Mouse (Mus musculus): Measurements from ENCODE around the gene Slc6a17. TPM values are rescaled to one million over a fixed set of nuclear protein-coding genes. Genes with fewer than 3 reads are reported as not detected.

Slc6a17 gene
- polyA plus RNA-seq, 1 experiment from 2014 or later = 3.3 TPM

DNA sequence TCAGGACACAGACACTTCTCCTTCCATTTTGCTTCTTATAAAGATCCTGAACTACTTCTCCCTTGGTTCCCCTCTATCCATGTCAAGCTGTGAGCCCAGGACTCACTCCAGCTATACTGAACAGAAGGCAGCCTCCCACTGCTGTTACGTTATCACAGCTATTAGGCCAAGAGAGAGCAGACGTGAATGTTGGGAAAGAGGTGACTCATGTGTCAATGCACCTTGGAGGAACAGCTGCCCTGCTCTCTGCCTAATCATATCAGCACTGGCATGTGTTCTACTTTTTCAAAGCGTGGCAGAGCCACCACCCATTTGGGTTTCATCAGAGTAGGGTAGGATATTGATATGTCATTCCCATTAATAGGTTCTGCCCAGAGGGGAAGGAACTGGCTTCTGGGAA, 71.0 kb downstream of the Slc6a17 start:
- Histone ChIP-seq H3K9me3 (ENCODE audit: control insufficient read depth, low read length) (no peaks in the 10 kb centered on the region), H3K4me1 (replicated peaks; ENCODE audit: control insufficient read depth, insufficient read depth, low read length) (no peaks in the 10 kb centered on the region), H3K27ac (ENCODE audit: low read depth) (no peak overlapping the region), H3K9ac (ENCODE audit: low read length) (no peak overlapping the region), H3K36me3 (ENCODE audit: control insufficient read depth, insufficient read depth, low read length) (no peaks in the 10 kb centered on the region), H3K27me3 (replicated peaks; ENCODE audit: control insufficient read depth, insufficient read depth, low read length) (no peaks in the 10 kb centered on the region), H3K4me3 (ENCODE audit: low read depth, low read length) (no peak overlapping the region), H3K4me2 (ENCODE audit: low read length) (no peak overlapping the region)
- 65% methylated on average over 3 of the region's 3 CpGs for WGBS
- DNase-seq (ENCODE audit: low spot score) (no peak), ATAC-seq (replicated peaks; ENCODE audit: low FRiP score, low TSS enrichment, low read depth) (no peak)

DNA sequence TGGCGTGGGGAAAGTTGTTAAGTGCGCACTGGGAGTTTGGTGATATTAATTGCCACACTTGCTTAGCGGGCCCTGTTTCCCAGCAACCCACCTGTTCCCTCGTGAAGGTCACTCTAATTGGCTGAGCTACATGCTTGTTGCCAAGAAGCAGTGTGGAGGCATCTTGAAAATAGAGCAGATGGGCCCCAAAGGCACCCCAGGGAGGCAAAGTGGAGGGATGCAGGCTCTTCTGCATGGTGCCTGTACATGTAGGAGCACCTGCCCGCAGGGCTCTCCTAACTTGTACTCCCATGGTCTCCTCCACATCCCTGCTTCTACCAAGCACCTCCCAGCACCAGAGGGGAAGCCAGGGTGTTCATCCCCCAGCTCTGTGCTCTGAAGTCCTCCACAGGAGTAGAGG, 74.0 kb downstream of the Slc6a17 start:
- H3K4me3 ChIP-seq (ENCODE audit: low read depth, low read length) = no peak overlapping the region
- H3K4me2 ChIP-seq (ENCODE audit: low read length) = no peak overlapping the region
- DNase-seq (ENCODE audit: low spot score) (no peak), ATAC-seq (replicated peaks; ENCODE audit: low FRiP score, low TSS enrichment, low read depth) (no peak)
- H3K27ac ChIP-seq (ENCODE audit: low read depth) = no peak overlapping the region
- no peaks in the 10 kb centered on the region for H3K36me3 ChIP-seq (ENCODE audit: control insufficient read depth, insufficient read depth, low read length)
- no peaks in the 10 kb centered on the region for H3K27me3 ChIP-seq (replicated peaks; ENCODE audit: control insufficient read depth, insufficient read depth, low read length)
- no peak overlapping the region for H3K9ac ChIP-seq (ENCODE audit: low read length)
- H3K9me3 ChIP-seq (ENCODE audit: control insufficient read depth, low read length) = no peaks in the 10 kb centered on the region
- 80% methylated on average over 5 of the region's 5 CpGs for WGBS
- no peaks in the 10 kb centered on the region for H3K4me1 ChIP-seq (replicated peaks; ENCODE audit: control insufficient read depth, insufficient read depth, low read length)

DNA sequence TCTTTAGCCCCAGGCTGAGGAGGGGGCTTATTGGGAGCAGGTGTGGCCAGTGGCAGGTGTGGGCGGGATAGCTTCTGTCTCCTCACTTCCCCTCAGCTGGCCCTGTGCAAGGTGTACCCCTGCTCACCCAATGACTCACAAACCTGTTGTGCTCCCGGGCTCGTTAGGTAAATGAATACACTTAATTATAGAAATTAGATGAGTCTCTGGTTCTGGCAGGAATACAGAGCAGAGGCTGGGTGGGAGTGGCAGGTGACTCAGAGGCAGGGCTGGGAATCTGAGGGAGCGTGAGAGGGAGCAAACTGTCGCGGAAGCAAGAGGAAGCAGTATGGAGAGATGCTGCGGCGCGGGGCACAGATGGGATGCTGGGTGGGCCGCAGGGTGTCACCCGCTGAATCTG, 75.6 kb downstream of the Slc6a17 start:
- no peak for DNase-seq (ENCODE audit: low spot score)
- 83% methylated on average over 11 of the region's 11 CpGs for WGBS
- Histone ChIP-seq H3K4me3 (ENCODE audit: low read depth, low read length) (no peak overlapping the region), H3K9ac (ENCODE audit: low read length) (no peak overlapping the region), H3K36me3 (ENCODE audit: control insufficient read depth, insufficient read depth, low read length) (no peaks in the 10 kb centered on the region), H3K9me3 (ENCODE audit: control insufficient read depth, low read length) (no peaks in the 10 kb centered on the region), H3K27ac (ENCODE audit: low read depth) (no peak overlapping the region), H3K4me1 (replicated peaks; ENCODE audit: control insufficient read depth, insufficient read depth, low read length) (no peaks in the 10 kb centered on the region), H3K27me3 (replicated peaks; ENCODE audit: control insufficient read depth, insufficient read depth, low read length) (no peaks in the 10 kb centered on the region), H3K4me2 (ENCODE audit: low read length) (no peak overlapping the region)
- no peak for ATAC-seq (replicated peaks; ENCODE audit: low FRiP score, low TSS enrichment, low read depth)

DNA sequence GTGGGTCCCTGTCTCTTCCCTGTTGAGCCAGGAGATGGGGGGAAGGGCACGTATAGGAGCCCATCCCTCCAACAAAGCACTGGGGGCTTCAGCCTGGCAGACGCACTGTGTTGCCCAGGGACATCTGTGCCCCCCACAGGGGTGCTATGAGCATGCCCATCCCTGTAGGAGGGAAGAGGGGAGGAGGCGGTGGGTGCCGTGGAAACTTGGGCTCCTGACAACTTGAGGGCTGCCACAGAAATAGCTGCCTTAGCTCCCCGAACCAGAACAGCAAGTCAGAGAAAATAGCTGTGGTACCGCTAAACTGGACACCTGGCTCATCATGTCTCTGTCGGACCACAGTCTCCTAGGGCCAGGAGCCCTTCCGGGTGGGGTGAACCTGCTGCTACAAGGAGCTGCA, 76.5 kb downstream of the Slc6a17 start:
- no peak overlapping the region for H3K27ac ChIP-seq (ENCODE audit: low read depth)
- DNase-seq (ENCODE audit: low spot score) (no peak), ATAC-seq (replicated peaks; ENCODE audit: low FRiP score, low TSS enrichment, low read depth) (no peak)
- no peaks in the 10 kb centered on the region for H3K4me1 ChIP-seq (replicated peaks; ENCODE audit: control insufficient read depth, insufficient read depth, low read length)
- H3K9ac ChIP-seq (ENCODE audit: low read length) = no peak overlapping the region
- H3K9me3 ChIP-seq (ENCODE audit: control insufficient read depth, low read length) = no peaks in the 10 kb centered on the region
- WGBS = 80% methylated on average over 8 of the region's 8 CpGs
- H3K4me2 ChIP-seq (ENCODE audit: low read length) = no peak overlapping the region
- H3K36me3 ChIP-seq (ENCODE audit: control insufficient read depth, insufficient read depth, low read length) = no peaks in the 10 kb centered on the region
- no peak overlapping the region for H3K4me3 ChIP-seq (ENCODE audit: low read depth, low read length)
- no peaks in the 10 kb centered on the region for H3K27me3 ChIP-seq (replicated peaks; ENCODE audit: control insufficient read depth, insufficient read depth, low read length)

DNA sequence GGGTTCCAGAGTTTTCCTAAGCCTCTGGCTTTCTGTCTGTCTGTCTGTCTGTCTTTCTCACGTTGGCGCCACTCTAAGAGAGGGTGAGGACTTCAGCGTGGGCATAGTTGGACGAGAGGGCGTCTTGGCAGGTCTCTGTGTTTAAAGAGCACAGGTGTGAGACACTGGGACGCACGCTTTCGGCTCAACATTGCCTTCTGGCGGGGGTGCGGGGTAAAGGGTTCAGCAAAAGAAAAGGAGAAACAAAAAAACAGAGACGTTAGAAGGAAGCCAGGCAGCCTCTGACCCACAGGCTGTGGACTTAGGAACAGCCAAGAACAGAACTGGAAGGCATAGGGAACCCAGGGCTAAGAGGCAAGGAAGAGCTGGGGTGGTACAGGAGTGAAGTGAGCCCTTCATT, 78.5 kb downstream of the Slc6a17 start:
- H3K4me3 ChIP-seq (ENCODE audit: low read depth, low read length) = no peak overlapping the region
- no peaks in the 10 kb centered on the region for H3K9me3 ChIP-seq (ENCODE audit: control insufficient read depth, low read length)
- H3K27me3 ChIP-seq (replicated peaks; ENCODE audit: control insufficient read depth, insufficient read depth, low read length) = no peaks in the 10 kb centered on the region
- H3K9ac ChIP-seq (ENCODE audit: low read length) = no peak overlapping the region
- H3K4me2 ChIP-seq (ENCODE audit: low read length) = no peak overlapping the region
- H3K36me3 ChIP-seq (ENCODE audit: control insufficient read depth, insufficient read depth, low read length) = no peaks in the 10 kb centered on the region
- WGBS = 85% methylated on average over 11 of the region's 11 CpGs
- no peak for ATAC-seq (replicated peaks; ENCODE audit: low FRiP score, low TSS enrichment, low read depth)
- no peak overlapping the region for H3K27ac ChIP-seq (ENCODE audit: low read depth)
- no peak for DNase-seq (ENCODE audit: low spot score)
- no peaks in the 10 kb centered on the region for H3K4me1 ChIP-seq (replicated peaks; ENCODE audit: control insufficient read depth, insufficient read depth, low read length)

DNA sequence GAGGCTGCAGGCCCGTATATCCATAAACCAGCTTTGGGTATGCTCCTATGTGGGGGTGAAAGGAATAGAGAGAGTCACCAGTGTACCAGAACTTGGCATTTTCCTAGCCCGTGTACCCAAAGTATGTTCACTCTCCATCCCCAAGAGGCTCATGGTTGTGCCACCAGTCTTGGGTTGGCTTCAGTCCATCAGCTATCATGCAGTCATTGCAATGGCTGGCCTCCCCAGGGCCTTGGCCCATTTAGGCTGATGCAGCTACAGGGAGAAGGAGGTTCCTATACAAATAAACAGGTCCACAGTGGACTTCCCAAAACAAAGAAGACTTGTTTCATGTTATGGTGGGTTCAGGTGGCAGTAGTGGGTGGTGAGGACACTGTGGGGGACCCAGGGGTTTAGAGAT, 80.2 kb downstream of the Slc6a17 start:
- ATAC-seq (replicated peaks; ENCODE audit: low FRiP score, low TSS enrichment, low read depth) = no peak
- H3K4me1 ChIP-seq (replicated peaks; ENCODE audit: control insufficient read depth, insufficient read depth, low read length) = no peaks in the 10 kb centered on the region

DNA sequence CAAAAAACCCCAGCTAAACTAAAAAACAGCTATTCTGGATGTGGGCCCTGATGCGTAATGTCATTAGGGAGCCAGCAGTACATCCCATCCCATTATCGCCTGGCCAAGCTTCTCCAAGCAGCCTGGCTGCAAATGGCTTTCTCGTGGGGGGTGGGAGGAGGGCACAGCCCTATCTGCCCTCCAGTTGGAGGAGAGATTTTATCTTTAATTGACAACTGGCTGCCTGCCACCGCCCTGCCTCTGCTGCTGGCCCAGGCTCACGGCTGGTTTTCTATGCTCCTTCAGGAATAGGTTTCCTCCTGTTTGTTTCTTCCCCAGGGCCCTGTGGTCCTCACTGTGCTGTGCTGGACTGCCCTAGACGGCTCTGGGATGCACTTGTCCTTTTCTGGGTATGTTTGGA, 81.4 kb downstream of the Slc6a17 start:
- WGBS = 52% methylated on average over 6 of the region's 6 CpGs
- H3K4me2 ChIP-seq (ENCODE audit: low read length) = no peak overlapping the region
- H3K4me1 ChIP-seq (replicated peaks; ENCODE audit: control insufficient read depth, insufficient read depth, low read length) = no peaks in the 10 kb centered on the region
- H3K4me3 ChIP-seq (ENCODE audit: low read depth, low read length) = no peak overlapping the region
- no peaks in the 10 kb centered on the region for H3K9me3 ChIP-seq (ENCODE audit: control insufficient read depth, low read length)
- H3K27me3 ChIP-seq (replicated peaks; ENCODE audit: control insufficient read depth, insufficient read depth, low read length) = no peaks in the 10 kb centered on the region
- H3K9ac ChIP-seq (ENCODE audit: low read length) = no peak overlapping the region
- ATAC-seq (replicated peaks; ENCODE audit: low FRiP score, low TSS enrichment, low read depth) (no peak), DNase-seq (ENCODE audit: low spot score) (no peak)
- H3K27ac ChIP-seq (ENCODE audit: low read depth) = no peak overlapping the region
- no peaks in the 10 kb centered on the region for H3K36me3 ChIP-seq (ENCODE audit: control insufficient read depth, insufficient read depth, low read length)

More for the DNA sequence above, 80.2 kb downstream of the Slc6a17 start:
- Histone ChIP-seq H3K9me3 (ENCODE audit: control insufficient read depth, low read length) (no peaks in the 10 kb centered on the region), H3K9ac (ENCODE audit: low read length) (no peak overlapping the region), H3K4me2 (ENCODE audit: low read length) (no peak overlapping the region), H3K36me3 (ENCODE audit: control insufficient read depth, insufficient read depth, low read length) (no peaks in the 10 kb centered on the region), H3K27me3 (replicated peaks; ENCODE audit: control insufficient read depth, insufficient read depth, low read length) (no peaks in the 10 kb centered on the region), H3K4me3 (ENCODE audit: low read depth, low read length) (no peak overlapping the region), H3K27ac (ENCODE audit: low read depth) (no peak overlapping the region)
- 85% methylated on average over 2 of the region's 2 CpGs for WGBS
- DNase-seq (ENCODE audit: low spot score) = no peak

DNA sequence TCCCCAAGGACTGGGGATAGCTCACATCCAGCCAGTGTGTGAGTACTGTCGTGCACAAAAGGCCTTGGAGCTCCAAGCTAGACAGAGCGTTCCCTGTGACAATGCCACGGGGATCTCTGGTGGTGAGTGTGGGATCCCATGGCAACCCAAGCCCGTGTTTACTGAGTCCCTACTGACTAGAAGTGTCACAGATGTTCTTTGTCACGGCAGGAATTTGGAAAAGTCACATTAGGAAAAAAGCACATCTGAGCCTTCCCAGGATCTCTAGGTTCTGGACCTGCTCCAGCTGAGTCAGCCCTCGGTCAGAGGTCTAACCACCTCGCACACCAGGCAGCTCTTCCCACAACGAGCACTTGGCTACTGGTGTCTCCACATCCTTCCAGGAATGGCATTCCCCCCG, 84.2 kb downstream of the Slc6a17 start:
- no peaks in the 10 kb centered on the region for H3K9me3 ChIP-seq (ENCODE audit: control insufficient read depth, low read length)
- H3K27ac ChIP-seq (ENCODE audit: low read depth) = no peak overlapping the region
- WGBS = 51% methylated on average over 9 of the region's 9 CpGs
- no peak for DNase-seq (ENCODE audit: low spot score)
- no peak overlapping the region for H3K4me2 ChIP-seq (ENCODE audit: low read length)
- H3K9ac ChIP-seq (ENCODE audit: low read length) = no peak overlapping the region
- H3K36me3 ChIP-seq (ENCODE audit: control insufficient read depth, insufficient read depth, low read length) = no peaks in the 10 kb centered on the region
- H3K4me3 ChIP-seq (ENCODE audit: low read depth, low read length) = no peak overlapping the region
- no peaks in the 10 kb centered on the region for H3K4me1 ChIP-seq (replicated peaks; ENCODE audit: control insufficient read depth, insufficient read depth, low read length)
- no peak for ATAC-seq (replicated peaks; ENCODE audit: low FRiP score, low TSS enrichment, low read depth)
- H3K27me3 ChIP-seq (replicated peaks; ENCODE audit: control insufficient read depth, insufficient read depth, low read length) = no peaks in the 10 kb centered on the region

DNA sequence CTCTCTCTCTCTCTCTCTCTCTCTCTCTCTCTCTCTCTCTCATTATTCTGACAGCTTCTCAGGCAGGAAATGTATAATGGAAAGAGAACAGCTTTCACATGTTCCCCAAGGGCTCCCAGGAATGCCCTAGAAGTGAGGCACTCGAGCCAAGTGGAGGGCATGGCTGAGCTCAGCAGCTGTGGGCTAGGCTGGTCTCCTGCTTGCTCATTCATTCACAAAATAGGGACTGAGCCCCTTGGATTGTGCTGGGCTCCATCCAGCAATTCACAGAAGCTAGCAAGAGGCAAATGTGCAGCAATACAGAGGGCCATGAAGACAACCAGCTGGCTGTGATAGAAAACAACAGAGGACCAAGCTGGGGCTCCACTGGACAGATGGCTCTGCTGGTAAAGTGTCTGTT, 86.5 kb downstream of the Slc6a17 start:
- ATAC-seq (replicated peaks; ENCODE audit: low FRiP score, low TSS enrichment, low read depth) (no peak), DNase-seq (ENCODE audit: low spot score) (no peak)
- H3K36me3 ChIP-seq (ENCODE audit: control insufficient read depth, insufficient read depth, low read length) = no peaks in the 10 kb centered on the region
- no peak overlapping the region for H3K4me3 ChIP-seq (ENCODE audit: low read depth, low read length)
- H3K27ac ChIP-seq (ENCODE audit: low read depth) = no peak overlapping the region
- 26% methylated on average over 1 of the region's 1 CpGs for WGBS
- H3K27me3 ChIP-seq (replicated peaks; ENCODE audit: control insufficient read depth, insufficient read depth, low read length) = no peaks in the 10 kb centered on the region
- H3K4me2 ChIP-seq (ENCODE audit: low read length) = no peak overlapping the region
- H3K9me3 ChIP-seq (ENCODE audit: control insufficient read depth, low read length) = 0 out of 2 replicates have a peak, but pooled peaks cover 3% of the 10 kb centered on the region
- H3K9ac ChIP-seq (ENCODE audit: low read length) = no peak overlapping the region
- H3K4me1 ChIP-seq (replicated peaks; ENCODE audit: control insufficient read depth, insufficient read depth, low read length) = no peaks in the 10 kb centered on the region

Measured in intestine, embryonic 14.5 days (tissue).